Comparison of ENCODE assay signal across 21 mouse cellular contexts in genomic region chr5:124468365-124468764, GRCm38 (mm10). TPM values are rescaled to one million over a fixed set of nuclear protein-coding genes. Genes with fewer than 3 reads are reported as not detected.
A peak's percentile ranks its signal among the peaks of the same experiment; 100 is the strongest.
DNase-seq lines count a peak whose midpoint lies in the region; ATAC-seq and TF ChIP-seq lines count a peak whose summit lies in the region.
"Had no signal": no experiment of that assay in that cellular context is flagged by ENCODE, and none has a peak within 500 bp of the region (broad histone marks: within the 10 kb centered on the region; RNA-seq: fewer than 3 reads in every experiment).

No protein-coding gene starts in this region.

- no peaks in the 10 kb centered on the region for H3K36me3 ChIP-seq in heart, adult 2 months (ENCODE audit: control insufficient read depth, insufficient read depth, low read length)

- no peak for DNase-seq in frontal cortex, postnatal 14 days (ENCODE audit: low spot score in 2 of 2)
- DNase-seq in right cerebral cortex, postnatal 25 days = peak; percentile 46
- no peak for DNase-seq in right cerebral cortex, postnatal 4 days
- DNase-seq in induced T-regulatory cell, adult 2 months (ENCODE audit: low read depth) = peak; percentile 21
- peak; percentile 38 for DNase-seq in telencephalon, adult 2 months (ENCODE audit: low read depth, low spot score)
- DNase-seq in heart, adult 2 months = no peak
- DNase-seq in left cerebral cortex, postnatal 10 days (ENCODE audit: extremely low spot score in 1 of 2, low spot score in 2 of 2) = no peak
- DNase-seq: adrenal gland, adult 8-10 months; cerebellum, adult 11-12 months; cerebellum, adult 9-10 months; cerebellum, postnatal 36 days; forebrain, postnatal 0 days; gastrocnemius, postnatal 36 days; heart, adult 18-20 months; heart, postnatal 14 days had no signal

- no peak for TF ChIP-seq POLR2A in heart, adult 2 months (IDR thresholded peaks at IDR 0.05; ENCODE audit: insufficient read depth, low read depth, low read length)

- no peak overlapping the region for H3K9ac ChIP-seq in heart, adult 2 months (ENCODE audit: low read depth, low read length)
- H3K9ac ChIP-seq: embryonic facial prominence, embryonic 13.5 days; forebrain, embryonic 12.5 days; forebrain, postnatal 0 days; heart, embryonic 15.5 days; hindbrain, embryonic 13.5 days had no signal

- TF ChIP-seq EP300 in heart, adult 2 months (IDR thresholded peaks at IDR 0.05; ENCODE audit: insufficient read depth, low read depth, low read length) = no peak

- H3K4me3 ChIP-seq in heart, adult 2 months = no peak overlapping the region
- H3K4me3 ChIP-seq: embryonic facial prominence, embryonic 13.5 days; forebrain, embryonic 12.5 days; heart, embryonic 15.5 days; hindbrain, embryonic 13.5 days had no signal

- H3K27ac ChIP-seq in heart, adult 2 months = no peak overlapping the region
- H3K27ac ChIP-seq: embryonic facial prominence, embryonic 13.5 days; forebrain, embryonic 12.5 days; heart, embryonic 15.5 days; hindbrain, embryonic 13.5 days; hindbrain, postnatal 0 days had no signal

- WGBS in heart, adult 2 months = 91% methylated on average over 7 of the region's 7 CpGs

- TF ChIP-seq CTCF in heart, adult 2 months (IDR thresholded peaks at IDR 0.05) = no peak

- H3K27me3 ChIP-seq in heart, adult 2 months (ENCODE audit: control insufficient read depth, insufficient read depth, low read length) = no peaks in the 10 kb centered on the region
- H3K27me3 ChIP-seq: embryonic facial prominence, embryonic 13.5 days; forebrain, embryonic 12.5 days; heart, embryonic 15.5 days; hindbrain, embryonic 13.5 days had no signal

- intact Hi-C loops in heart, adult 2 months (cut with DNase I) = no loop called here
- intact Hi-C loops in left cerebral cortex, postnatal 10 days (cut with DNase I) = no loop called here

- peak; percentile 76 for ATAC-seq in frontal cortex, adult (ENCODE audit: low TSS enrichment)
- ATAC-seq: forebrain, postnatal 0 days; hindbrain, postnatal 0 days had no signal

- no peaks in the 10 kb centered on the region for H3K4me1 ChIP-seq in heart, adult 2 months (ENCODE audit: control insufficient read depth, insufficient read depth, low read length)
- H3K4me1 ChIP-seq: embryonic facial prominence, embryonic 13.5 days; forebrain, embryonic 12.5 days; heart, embryonic 15.5 days; hindbrain, embryonic 13.5 days had no signal

- peaks cover 2% of the 10 kb centered on the region; the same call in 1 of the 2 replicates for H3K79me2 ChIP-seq in heart, adult 2 months (replicated peaks; ENCODE audit: control insufficient read depth, insufficient read depth, low read length)

RNA-seq across cellular contexts. Expression of gene Rilpl2, which starts 9.8 kb away (rescaled TPM):
- 1 to 10 TPM; 6.8 to 9.1 TPM for total RNA-seq in heart, adult 2 months (2021)
- polyA plus RNA-seq in heart, adult 2 months (2012; rRNA removed) = 6.9 and 8.4 TPM in 2 replicates
- total RNA-seq in left cerebral cortex, postnatal 10 days (2021) = 10 to 100 TPM; 21.4 to 23.2 TPM

RNA-seq across cellular contexts. Expression of gene Snrnp35, which starts 14.6 kb away (rescaled TPM):
- 10 to 100 TPM; 10.5 to 14.5 TPM for total RNA-seq in heart, adult 2 months (2021)
- 2.4 and 4.5 TPM in 2 replicates for polyA plus RNA-seq in heart, adult 2 months (2012; rRNA removed)
- 10 to 100 TPM; 21.1 TPM for total RNA-seq in left cerebral cortex, postnatal 10 days (2021)

RNA-seq across cellular contexts. Expression of gene Kmt5a, which starts 28.6 kb away (rescaled TPM):
- 100 to 1,000 TPM; 191 to 210 TPM for total RNA-seq in heart, adult 2 months (2021)
- 136 and 162 TPM in 2 replicates for polyA plus RNA-seq in heart, adult 2 months (2012; rRNA removed)
- 10 to 100 TPM; 36.2 to 42.3 TPM for total RNA-seq in left cerebral cortex, postnatal 10 days (2021)

RNA-seq across cellular contexts. Expression of gene Sbno1, which starts 42.6 kb away (rescaled TPM):
- total RNA-seq in heart, adult 2 months (2021) = 10 to 100 TPM; 58.8 to 62.9 TPM
- polyA plus RNA-seq in heart, adult 2 months (2012; rRNA removed) = 11.3 and 18.5 TPM in 2 replicates
- 100 to 1,000 TPM; 128 to 143 TPM for total RNA-seq in left cerebral cortex, postnatal 10 days (2021)

Comparison
In these comparisons a context has a peak if more than half of its experiments do, and no peak if none do; other contexts are left out.
1. DNase-seq: peak in right cerebral cortex, postnatal 25 days (single experiment), induced T-regulatory cell, adult 2 months (single experiment) and telencephalon, adult 2 months (single experiment); none in frontal cortex, postnatal 14 days (0 of 2), right cerebral cortex, postnatal 4 days (single experiment), heart, adult 2 months (0 of 2) and left cerebral cortex, postnatal 10 days (0 of 2).
2. RNA of gene Kmt5a, which starts 28.6 kb away (total RNA-seq): 191 to 210 TPM in heart, adult 2 months; 36.2 to 42.3 TPM in left cerebral cortex, postnatal 10 days; every median in the first group is over 4 times any median in the second.